Mouse (Mus musculus): ENCODE measurements at regions not wholly inside any gene's neighbourhood (a gene's known extent, or its start where the extent isn't known, plus 50 kb on each side); places are given as distances from the start of the nearest gene placed in this dataset.
A peak's percentile ranks its signal among the peaks of the same experiment; 100 is the strongest.

- H3K36me3 ChIP-seq (ENCODE audit: insufficient read depth): no peaks in the 10 kb centered on the region
- no peak for TF ChIP-seq CTCF (IDR thresholded peaks at IDR 0.05; ENCODE audit: low read depth)
- no peak for ATAC-seq (ENCODE audit: insufficient read depth)
Measured at GRCm38 (mm10) chr9:104460133-104460532, 87.0 kb upstream of the Cpne4 start.

GRCm38 (mm10) chr9:104457635-104458034, 89.5 kb upstream of the Cpne4 start:
- Histone ChIP-seq H3K27me3 (ENCODE audit: insufficient read depth, low read length) (no peaks in the 10 kb centered on the region), H3K4me3 (ENCODE audit: low read depth, low read length) (no peak overlapping the region), H3K36me3 (ENCODE audit: insufficient read depth) (no peaks in the 10 kb centered on the region), H3K4me2 (no peak overlapping the region), H3K9ac (no peak overlapping the region), H3K4me1 (ENCODE audit: insufficient read depth) (no peaks in the 10 kb centered on the region), H3K9me3 (ENCODE audit: low read depth, low read length) (no peaks in the 10 kb centered on the region), H3K27ac (ENCODE audit: low read depth) (no peak overlapping the region)
- ATAC-seq (ENCODE audit: insufficient read depth) (no peak), DNase-seq (peak; percentile 44)
- WGBS: 27% methylated on average over 4 of the region's 4 CpGs
- TF ChIP-seq CTCF (IDR thresholded peaks at IDR 0.05; ENCODE audit: low read depth): peak; percentile 41; the same call in 1 of the 2 replicates

More at GRCm38 (mm10) chr9:104460133-104460532, 87.0 kb upstream of the Cpne4 start:
- Histone ChIP-seq H3K27ac (ENCODE audit: low read depth) (no peak overlapping the region), H3K4me2 (no peak overlapping the region), H3K4me1 (ENCODE audit: insufficient read depth) (no peaks in the 10 kb centered on the region), H3K9me3 (ENCODE audit: low read depth, low read length) (no peaks in the 10 kb centered on the region), H3K9ac (no peak overlapping the region), H3K27me3 (ENCODE audit: insufficient read depth, low read length) (no peaks in the 10 kb centered on the region), H3K4me3 (ENCODE audit: low read depth, low read length) (no peak overlapping the region)
- no peak for DNase-seq

- no peaks in the 10 kb centered on the region for H3K9me3 ChIP-seq (ENCODE audit: low read depth, low read length)
- ATAC-seq (ENCODE audit: insufficient read depth) (no peak), DNase-seq (no peak)
- WGBS: 72% methylated on average over 8 of the region's 8 CpGs
- no peak overlapping the region for H3K4me3 ChIP-seq (ENCODE audit: low read depth, low read length)
- TF ChIP-seq CTCF (IDR thresholded peaks at IDR 0.05; ENCODE audit: low read depth): no peak
- no peak overlapping the region for H3K9ac ChIP-seq
- H3K27me3 ChIP-seq (ENCODE audit: insufficient read depth, low read length): no peaks in the 10 kb centered on the region
- H3K36me3 ChIP-seq (ENCODE audit: insufficient read depth): no peaks in the 10 kb centered on the region
- no peak overlapping the region for H3K27ac ChIP-seq (ENCODE audit: low read depth)
- no peaks in the 10 kb centered on the region for H3K4me1 ChIP-seq (ENCODE audit: insufficient read depth)
- no peak overlapping the region for H3K4me2 ChIP-seq
Measured at GRCm38 (mm10) chr9:104448577-104449165, 98.4 kb upstream of the Cpne4 start.

DNA sequence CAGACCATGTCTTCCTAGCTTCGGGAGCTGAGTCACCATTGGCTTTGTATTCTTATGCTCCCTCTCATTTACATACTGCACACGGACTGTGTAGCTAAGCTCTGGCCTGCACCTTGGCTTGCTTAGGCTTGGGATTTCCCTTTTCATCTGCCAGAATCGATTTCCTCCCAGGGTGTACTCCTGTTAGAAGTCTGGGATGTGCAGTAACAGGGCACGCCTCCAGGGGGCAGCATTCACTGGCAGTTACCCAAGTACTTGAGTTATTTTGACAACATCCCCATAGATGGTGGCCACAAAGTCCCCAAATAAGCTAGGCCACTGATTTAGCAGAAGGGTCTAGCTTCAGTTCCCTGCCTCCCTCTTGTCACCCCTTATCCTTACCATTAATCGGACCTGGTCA, 102.2 kb upstream of the Cpne4 start:
- Histone ChIP-seq H3K36me3 (ENCODE audit: insufficient read depth) (no peaks in the 10 kb centered on the region), H3K4me1 (ENCODE audit: insufficient read depth) (no peaks in the 10 kb centered on the region), H3K9me3 (ENCODE audit: low read depth, low read length) (no peaks in the 10 kb centered on the region), H3K9ac (no peak overlapping the region), H3K27ac (ENCODE audit: low read depth) (no peak overlapping the region), H3K4me2 (no peak overlapping the region), H3K27me3 (ENCODE audit: insufficient read depth, low read length) (no peaks in the 10 kb centered on the region), H3K4me3 (ENCODE audit: low read depth, low read length) (no peak overlapping the region)
- peak; percentile 56 for DNase-seq
- WGBS: 51% methylated on average over 5 of the region's 5 CpGs
- peak; percentile 74 for TF ChIP-seq CTCF (IDR thresholded peaks at IDR 0.05; ENCODE audit: low read depth)
- no peak for ATAC-seq (ENCODE audit: insufficient read depth)

GRCm38 (mm10) chr9:104443236-104443635, 103.8 kb upstream of the Cpne4 start:
- Histone ChIP-seq H3K4me3 (ENCODE audit: low read depth, low read length) (no peak overlapping the region), H3K27ac (ENCODE audit: low read depth) (no peak overlapping the region), H3K36me3 (ENCODE audit: insufficient read depth) (no peaks in the 10 kb centered on the region), H3K27me3 (ENCODE audit: insufficient read depth, low read length) (no peaks in the 10 kb centered on the region), H3K9ac (no peak overlapping the region), H3K9me3 (ENCODE audit: low read depth, low read length) (no peaks in the 10 kb centered on the region), H3K4me2 (no peak overlapping the region), H3K4me1 (ENCODE audit: insufficient read depth) (no peaks in the 10 kb centered on the region)
- WGBS: 44% methylated on average over 7 of the region's 7 CpGs
- TF ChIP-seq CTCF (IDR thresholded peaks at IDR 0.05; ENCODE audit: low read depth): no peak
- DNase-seq (peak; percentile 58), ATAC-seq (ENCODE audit: insufficient read depth) (peak; percentile 89)

DNA sequence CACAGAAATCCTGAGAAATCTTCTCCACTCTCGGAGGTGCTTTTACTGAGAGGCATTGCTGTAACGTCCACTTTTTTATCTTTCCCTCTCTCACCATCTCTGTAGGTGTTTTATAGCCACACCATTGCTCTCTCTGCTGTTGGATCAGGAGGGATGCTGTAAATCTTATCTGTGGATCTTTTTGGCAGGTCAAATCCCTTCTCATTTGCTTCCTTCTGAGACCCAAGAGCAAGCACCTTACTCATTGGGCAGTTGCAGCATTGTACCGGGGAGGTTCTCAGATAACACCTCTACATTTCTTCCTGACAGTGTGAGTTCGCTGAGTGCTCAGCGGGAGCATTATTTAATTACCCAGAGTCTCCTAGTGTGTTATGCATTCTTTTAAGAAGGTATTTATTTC, 75.5 kb upstream of the Acpp start:
- H3K4me2 ChIP-seq: no peak overlapping the region
- WGBS: 26% methylated on average over 5 of the region's 5 CpGs
- no peak overlapping the region for H3K9ac ChIP-seq
- no peak overlapping the region for H3K27ac ChIP-seq (ENCODE audit: low read depth)
- no peak overlapping the region for H3K4me3 ChIP-seq (ENCODE audit: low read depth, low read length)
- no peaks in the 10 kb centered on the region for H3K4me1 ChIP-seq (ENCODE audit: insufficient read depth)
- no peak for DNase-seq
- no peaks in the 10 kb centered on the region for H3K36me3 ChIP-seq (ENCODE audit: insufficient read depth)
- H3K9me3 ChIP-seq (ENCODE audit: low read depth, low read length): no peaks in the 10 kb centered on the region
- H3K27me3 ChIP-seq (ENCODE audit: insufficient read depth, low read length): no peaks in the 10 kb centered on the region
- no peak for ATAC-seq (ENCODE audit: insufficient read depth)
- no peak for TF ChIP-seq CTCF (IDR thresholded peaks at IDR 0.05; ENCODE audit: low read depth)

- peak; percentile 74 for TF ChIP-seq CTCF (IDR thresholded peaks at IDR 0.05; ENCODE audit: low read depth)
- H3K9me3 ChIP-seq (ENCODE audit: low read depth, low read length): no peaks in the 10 kb centered on the region
- 3% methylated on average over 5 of the region's 5 CpGs for WGBS
- H3K36me3 ChIP-seq (ENCODE audit: insufficient read depth): no peaks in the 10 kb centered on the region
- no peak overlapping the region for H3K4me3 ChIP-seq (ENCODE audit: low read depth, low read length)
- H3K4me2 ChIP-seq: no peak overlapping the region
- no peak overlapping the region for H3K27ac ChIP-seq (ENCODE audit: low read depth)
- DNase-seq (peak; percentile 86), ATAC-seq (ENCODE audit: insufficient read depth) (no peak)
- H3K9ac ChIP-seq: no peak overlapping the region
- no peaks in the 10 kb centered on the region for H3K4me1 ChIP-seq (ENCODE audit: insufficient read depth)
- no peaks in the 10 kb centered on the region for H3K27me3 ChIP-seq (ENCODE audit: insufficient read depth, low read length)
Measured at GRCm38 (mm10) chr9:104410211-104410610, 72.7 kb upstream of the Acpp start.

GRCm38 (mm10) chr9:104409381-104409780, 71.8 kb upstream of the Acpp start:
- no peak for ATAC-seq (ENCODE audit: insufficient read depth)
- Histone ChIP-seq H3K27me3 (ENCODE audit: insufficient read depth, low read length) (no peaks in the 10 kb centered on the region), H3K27ac (ENCODE audit: low read depth) (no peak overlapping the region), H3K4me1 (ENCODE audit: insufficient read depth) (no peaks in the 10 kb centered on the region), H3K9ac (no peak overlapping the region), H3K36me3 (ENCODE audit: insufficient read depth) (no peaks in the 10 kb centered on the region), H3K9me3 (ENCODE audit: low read depth, low read length) (no peaks in the 10 kb centered on the region), H3K4me3 (ENCODE audit: low read depth, low read length) (peak overlapping the region; percentile 18), H3K4me2 (peak overlapping the region; percentile 57)
- peak; percentile 5 for DNase-seq
- WGBS: 20% methylated on average over 12 of the region's 12 CpGs
- no peak for TF ChIP-seq CTCF (IDR thresholded peaks at IDR 0.05; ENCODE audit: low read depth)
